Mouse (Mus musculus): Measurements from ENCODE around the gene Inpp5k.

DNA sequence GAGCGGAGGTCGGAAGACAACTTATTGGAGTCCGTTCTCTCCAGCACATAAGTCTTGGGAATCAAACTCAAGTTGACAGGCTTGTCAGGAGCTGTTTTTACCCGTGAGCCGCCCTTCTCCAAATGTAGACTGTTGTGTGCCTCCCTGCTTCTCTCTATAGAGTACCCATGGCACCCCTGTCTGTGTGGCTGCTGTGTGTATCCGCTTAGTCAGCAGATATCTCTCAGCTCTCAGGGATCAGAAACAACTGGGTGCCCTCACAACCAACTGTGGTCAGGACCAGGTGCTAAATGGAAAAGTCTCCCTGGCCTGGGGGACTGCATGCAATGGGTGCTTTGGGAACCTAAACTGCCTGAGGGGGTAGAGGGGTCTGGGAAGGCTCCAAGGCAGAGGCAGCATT, 35.5 kb downstream of the Inpp5k start:
- TF ChIP-seq CTCF (IDR thresholded peaks at IDR 0.05; ENCODE audit: borderline replicate concordance, insufficient read depth, low read length): no peak
- no peak for TF ChIP-seq POLR2A (IDR thresholded peaks at IDR 0.05; ENCODE audit: low read depth, low read length)
